Mouse (Mus musculus): ENCODE data around the gene Rhobtb1. TPM values are rescaled to one million over a fixed set of nuclear protein-coding genes. Genes with fewer than 3 reads are reported as not detected.

Gene Rhobtb1
- total RNA-seq, 2 experiments from 2014 or later: 192 to 202 TPM

DNA sequence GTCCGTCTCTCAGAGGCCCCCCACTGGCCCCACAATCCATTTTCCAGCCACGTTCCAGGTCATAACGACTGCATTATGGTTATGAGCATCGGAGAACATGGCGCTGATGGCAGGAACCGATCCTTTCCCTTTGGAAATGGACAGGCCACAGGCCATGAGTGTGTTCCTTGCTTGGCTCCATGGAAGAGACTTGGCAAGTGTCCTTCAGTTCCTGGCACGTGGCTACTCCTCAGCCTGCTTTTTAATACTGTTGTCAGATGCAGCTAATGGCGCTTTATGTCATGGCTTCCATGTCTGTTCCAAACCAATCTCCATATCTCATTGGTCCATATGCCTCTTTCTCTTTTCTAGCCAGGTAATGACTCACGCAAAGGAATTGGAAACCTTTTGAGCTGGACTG lies 86.5 kb downstream of the Rhobtb1 start:
- intact Hi-C loops (cut with DNase I): no loop called here
- no peak for DNase-seq

DNA sequence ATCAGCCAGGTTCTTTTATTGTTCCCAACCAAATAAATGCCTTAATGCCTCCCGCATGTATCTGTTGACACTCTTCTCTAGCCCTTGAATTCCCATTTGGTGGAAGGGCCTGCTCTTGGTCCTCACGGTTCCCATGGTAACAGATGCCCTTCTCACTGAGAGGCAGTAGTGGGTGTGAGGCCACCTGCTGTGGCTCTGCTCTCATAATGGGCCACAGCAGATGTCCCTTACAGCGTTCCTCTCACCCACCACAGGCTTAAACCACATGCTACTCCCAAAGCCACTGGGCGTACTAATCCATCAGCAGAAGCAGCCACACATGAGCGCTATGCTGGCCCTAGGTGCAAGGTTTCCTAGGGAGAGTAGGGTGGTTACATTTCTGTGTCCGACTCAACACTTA lies 87.1 kb downstream of the Rhobtb1 start:
- no peak for DNase-seq
- intact Hi-C loops (cut with DNase I): no loop called here

DNA sequence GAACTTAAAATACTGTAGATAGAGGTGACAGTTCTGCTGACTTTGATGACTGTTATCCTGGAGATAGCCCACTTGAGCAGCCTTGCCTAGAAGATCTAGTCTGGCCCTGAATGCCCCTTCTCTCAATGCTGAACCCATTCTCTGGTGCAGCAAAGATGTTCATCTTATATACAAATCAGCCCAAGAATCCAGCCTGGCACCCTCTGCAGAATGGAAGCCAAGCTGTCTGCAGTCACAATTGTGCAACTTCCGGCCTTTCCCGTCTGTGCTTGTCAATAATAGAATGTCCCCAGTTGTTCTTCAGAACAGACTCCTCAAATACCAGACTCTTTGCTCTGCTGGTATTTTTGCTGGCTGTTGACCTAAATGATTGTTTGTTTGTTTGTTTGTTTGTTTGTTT lies 89.3 kb downstream of the Rhobtb1 start:
- intact Hi-C loops (cut with DNase I): no loop called here
- peak; percentile 57 to 58 for DNase-seq

DNA sequence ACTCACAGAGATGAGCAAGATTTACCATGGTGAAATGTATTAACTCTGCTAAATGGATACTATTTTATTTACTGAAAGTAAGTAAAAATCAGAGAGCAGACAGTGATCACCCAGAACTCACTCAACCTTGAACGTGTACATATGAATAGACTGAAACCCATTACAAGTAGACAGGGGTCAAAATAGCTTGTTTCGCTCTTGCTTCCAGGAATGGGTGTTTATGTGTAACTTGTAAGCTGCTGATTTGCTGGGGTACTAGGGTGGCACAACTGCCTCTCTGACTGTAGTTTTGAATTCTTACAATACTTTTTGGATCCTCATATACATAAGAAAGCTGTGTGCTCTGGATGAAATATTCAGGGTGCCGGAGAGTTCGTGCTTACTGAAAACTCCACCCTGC lies 93.9 kb downstream of the Rhobtb1 start:
- no peak for DNase-seq
- intact Hi-C loops (cut with DNase I): no loop called here

DNA sequence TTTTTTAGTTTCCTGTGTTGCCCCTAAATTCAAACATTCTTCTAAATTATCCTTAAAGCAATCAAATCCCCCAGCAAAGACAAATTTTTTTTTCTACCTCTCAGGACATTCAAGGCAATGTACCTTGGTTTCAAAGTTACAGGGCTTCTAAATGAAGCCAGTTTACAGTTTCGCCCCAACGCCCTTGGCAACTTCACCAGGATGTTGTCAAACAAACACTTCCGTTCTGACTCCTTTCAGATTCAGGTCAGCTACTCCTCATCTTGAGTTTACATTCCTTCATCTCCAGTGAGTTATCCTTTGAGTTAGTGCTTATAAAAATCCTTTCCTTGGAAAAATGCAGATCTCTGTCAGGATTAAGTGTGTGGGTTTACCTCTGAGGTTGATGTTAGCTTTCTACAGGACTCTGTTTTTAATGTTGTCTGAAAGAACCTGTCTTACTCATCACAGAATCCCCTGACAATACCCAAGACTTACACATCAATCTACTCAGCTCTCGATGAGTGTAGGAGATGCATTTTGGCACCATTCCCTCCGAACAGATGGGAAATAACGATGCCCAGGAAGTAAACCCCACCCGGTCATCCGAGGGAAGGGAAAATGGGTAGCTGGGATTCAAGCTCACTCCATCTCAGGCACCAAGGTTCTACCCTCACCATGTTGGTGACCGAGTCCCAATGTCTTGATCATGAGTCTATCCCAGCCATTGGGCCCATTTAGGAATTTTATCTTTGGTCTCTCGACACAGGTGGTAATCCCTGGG lies 94.9 kb downstream of the Rhobtb1 start:
- no peak for DNase-seq
- intact Hi-C loops (cut with DNase I): no loop called here

GRCm38 (mm10) chr10:69246762-69247161 lies 95.5 kb downstream of the Rhobtb1 start:
- intact Hi-C loops (cut with DNase I): no loop called here

GRCm38 (mm10) chr10:69247311-69248033 lies 96.2 kb downstream of the Rhobtb1 start:
- intact Hi-C loops (cut with DNase I): no loop called here

More at GRCm38 (mm10) chr10:69246762-69247161, 95.5 kb downstream of the Rhobtb1 start:
- no peak for DNase-seq

DNA sequence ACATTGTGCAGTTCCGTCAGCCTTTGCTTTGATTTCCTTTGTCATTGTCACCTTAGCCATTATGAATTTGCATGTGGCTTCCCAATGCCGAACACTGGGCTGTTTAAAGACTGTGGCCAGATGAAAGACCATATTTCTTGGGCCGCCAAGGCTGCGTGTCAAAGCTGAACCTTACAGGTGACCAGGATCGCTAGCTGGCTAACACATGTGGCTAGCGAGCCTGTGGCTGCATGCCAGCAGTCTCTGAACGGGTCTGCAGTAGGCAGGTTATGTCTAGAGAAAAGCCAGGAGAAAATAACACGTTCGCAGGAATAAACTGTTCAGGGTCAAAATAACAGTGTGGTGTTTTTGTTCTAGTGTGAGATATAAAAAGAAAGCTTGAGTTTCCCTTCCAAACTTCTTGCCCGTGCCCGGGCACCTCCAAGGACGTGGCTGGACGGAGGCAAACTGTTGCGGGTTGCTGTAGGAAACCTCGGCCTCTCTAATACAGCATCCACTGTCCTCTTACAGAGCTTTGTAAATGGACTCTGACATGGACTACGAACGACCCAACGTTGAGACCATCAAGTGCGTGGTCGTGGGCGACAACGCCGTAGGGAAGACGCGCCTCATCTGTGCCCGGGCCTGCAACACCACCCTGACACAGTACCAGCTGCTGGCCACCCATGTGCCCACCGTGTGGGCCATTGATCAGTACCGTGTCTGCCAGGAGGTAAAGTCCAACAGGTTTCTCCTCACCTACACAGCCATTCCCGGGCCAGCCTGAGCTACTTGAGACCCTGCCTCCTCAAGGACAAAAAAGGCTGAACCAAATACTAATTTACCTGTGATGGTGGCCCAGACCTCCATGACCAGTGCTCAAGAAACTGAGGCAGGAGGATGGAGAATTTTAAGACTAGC lies 97.3 kb downstream of the Rhobtb1 start:
- DNase-seq: no peak
- intact Hi-C loops (cut with DNase I): no loop called here

More at GRCm38 (mm10) chr10:69247311-69248033, 96.2 kb downstream of the Rhobtb1 start:
- DNase-seq: no peak

GRCm38 (mm10) chr10:69251254-69251653 lies 100.0 kb downstream of the Rhobtb1 start:
- intact Hi-C loops (cut with DNase I): no loop called here
- DNase-seq: no peak

DNA sequence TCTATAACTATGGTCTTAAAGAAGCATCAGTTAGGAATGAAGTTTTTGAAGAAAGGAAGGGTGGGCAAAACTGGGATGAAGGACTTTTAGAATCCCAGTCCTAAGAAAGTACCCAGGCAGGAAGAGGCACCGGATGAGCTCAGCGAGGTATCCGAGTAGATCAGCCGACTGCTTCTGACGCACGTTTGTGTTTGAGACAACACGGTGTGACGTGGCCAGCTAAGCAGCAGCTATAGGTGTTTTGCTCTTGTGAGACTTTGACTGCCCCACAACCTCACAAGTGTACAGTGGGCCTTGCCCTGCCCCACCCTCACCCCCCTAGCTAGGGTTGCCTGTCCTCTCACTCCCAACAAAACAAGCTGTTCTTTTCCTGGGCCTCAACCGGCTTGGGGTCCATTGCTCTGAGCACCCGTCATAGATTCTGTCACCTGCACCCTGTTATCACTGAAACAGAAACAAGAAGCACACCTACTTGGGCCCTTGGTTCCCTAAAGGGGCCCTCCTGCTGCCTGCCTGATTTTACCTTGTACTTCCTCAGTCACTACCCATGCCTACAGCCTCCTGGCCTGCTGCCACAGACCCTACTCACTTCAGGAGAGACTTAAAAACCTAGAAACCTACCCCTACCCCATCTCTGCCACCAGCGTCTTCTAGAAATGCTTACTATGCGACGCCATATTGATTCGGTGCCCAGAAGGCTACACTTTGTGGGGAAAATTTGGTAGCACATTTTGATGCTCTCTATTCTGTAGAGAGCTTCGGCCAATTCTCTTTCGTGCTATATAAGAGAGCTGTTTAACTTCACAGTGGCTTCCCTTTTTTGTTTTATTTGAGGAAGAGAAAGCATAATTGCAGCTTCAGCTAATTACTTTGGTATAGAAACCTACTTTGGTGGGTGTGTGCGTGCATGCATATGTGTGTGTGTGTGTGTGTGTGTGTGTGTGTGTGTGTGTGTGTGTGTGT lies 101.2 kb downstream of the Rhobtb1 start:
- intact Hi-C loops (cut with DNase I): no loop called here
- no peak for DNase-seq

DNA sequence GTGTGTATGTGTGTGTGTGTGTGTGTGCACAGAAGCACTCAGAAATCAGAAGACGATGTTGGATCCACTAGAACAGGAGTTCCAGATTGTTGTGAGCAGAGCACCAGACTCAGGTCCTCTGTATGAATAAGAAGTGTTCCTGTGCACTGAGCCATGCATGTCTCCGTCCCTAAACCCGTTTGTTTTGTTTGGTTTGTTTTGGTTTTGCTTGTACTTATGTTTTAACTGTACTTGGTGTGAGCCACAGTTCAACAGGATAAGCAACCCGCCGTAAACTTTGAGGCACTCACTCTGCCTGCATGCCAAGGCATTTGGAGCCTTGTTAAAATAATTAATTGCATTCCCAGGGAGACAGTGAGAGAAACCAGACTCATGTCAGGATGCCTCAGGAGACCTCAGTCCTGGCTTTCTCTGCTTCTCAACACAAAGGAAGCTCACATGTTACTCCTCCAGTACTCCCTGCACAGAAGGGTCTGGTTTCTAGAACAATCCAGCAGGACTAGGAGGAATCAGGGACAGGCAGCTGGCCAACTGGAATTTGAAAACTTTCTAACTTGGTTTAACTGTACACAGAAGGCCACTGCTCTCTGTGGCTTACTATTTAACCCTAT lies 101.9 kb downstream of the Rhobtb1 start:
- intact Hi-C loops (cut with DNase I): no loop called here
- DNase-seq: peak in 1 of 2 experiments; percentile 43

- DNase-seq: no peak
- intact Hi-C loops (cut with DNase I): loop anchor here (2.0 kb wide), 1 partner anchor 53 kb away; no protein-coding TSS in a partner anchor
Measured at GRCm38 (mm10) chr10:69253686-69254080, 102.4 kb downstream of the Rhobtb1 start.

DNA sequence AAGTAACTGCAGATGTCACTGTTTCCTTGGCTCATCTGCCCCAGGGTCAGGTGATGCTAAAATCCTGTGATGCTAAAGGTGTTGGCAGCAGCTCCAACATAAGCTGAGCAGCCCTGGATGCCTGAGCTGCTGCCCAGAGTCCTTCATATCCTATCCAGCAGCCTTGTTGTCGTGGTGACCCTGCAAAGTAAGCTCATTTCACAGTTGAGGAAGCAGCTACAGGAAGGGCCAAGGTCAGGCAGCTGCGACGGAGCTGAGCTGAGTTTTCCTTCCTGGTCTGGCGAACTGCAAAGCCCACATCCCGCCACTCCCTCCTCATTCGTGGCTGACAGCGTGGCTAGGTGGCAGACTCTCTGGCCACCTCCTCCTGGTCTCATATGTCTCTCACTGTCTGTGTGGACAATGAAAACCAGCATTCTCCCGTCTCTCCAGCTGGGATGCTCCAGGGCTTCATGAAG lies 103.2 kb downstream of the Rhobtb1 start:
- intact Hi-C loops (cut with DNase I): loop anchor here (2.0 kb wide), 1 partner anchor 52 kb away; no protein-coding TSS in a partner anchor
- peak; percentile 64 to 65 for DNase-seq

GRCm38 (mm10) chr10:69255594-69255993 lies 104.4 kb downstream of the Rhobtb1 start:
- DNase-seq: no peak
- intact Hi-C loops (cut with DNase I): loop anchor here (2.0 kb wide), 1 partner anchor 51 kb away; no protein-coding TSS in a partner anchor

- intact Hi-C loops (cut with DNase I): loop anchor here (2.0 kb wide), 1 partner anchor 45 kb away; the partner anchor contains the start of gene A930033H14Rik
Measured at GRCm38 (mm10) chr10:69257592-69258133, 106.4 kb downstream of the Rhobtb1 start.

GRCm38 (mm10) chr10:69258588-69258987 lies 107.4 kb downstream of the Rhobtb1 start:
- peak; percentile 54 to 60 for DNase-seq
- intact Hi-C loops (cut with DNase I): loop anchor here (2.0 kb wide), 1 partner anchor 46 kb away; the partner anchor contains the start of gene A930033H14Rik

More at GRCm38 (mm10) chr10:69257592-69258133, 106.4 kb downstream of the Rhobtb1 start:
- no peak for DNase-seq

DNA sequence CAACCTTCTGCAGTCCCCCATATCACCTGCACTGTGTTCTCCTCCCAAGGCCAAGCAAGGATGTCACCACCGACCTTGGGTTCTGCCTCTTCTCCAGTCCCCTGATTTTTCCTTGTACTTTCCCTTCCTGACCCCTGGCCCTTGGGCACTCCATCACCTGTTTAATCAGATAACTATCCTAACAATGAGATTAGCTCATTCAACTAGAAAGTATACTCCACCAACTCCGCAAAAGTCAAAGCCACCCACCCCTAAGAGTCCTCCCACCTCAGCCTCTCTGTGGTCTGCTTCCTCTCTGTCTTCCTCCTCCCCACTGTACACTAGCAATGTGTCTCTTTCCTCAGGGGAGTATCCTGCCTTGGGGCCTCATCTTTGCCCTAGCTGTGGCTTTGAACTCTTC lies 107.9 kb downstream of the Rhobtb1 start:
- DNase-seq: no peak
- intact Hi-C loops (cut with DNase I): loop anchor here (2.0 kb wide), 1 partner anchor 46 kb away; the partner anchor contains the start of gene A930033H14Rik

GRCm38 (mm10) chr10:69259929-69260328 lies 108.7 kb downstream of the Rhobtb1 start:
- intact Hi-C loops (cut with DNase I): loop anchor here (2.0 kb wide), 1 partner anchor 47 kb away; the partner anchor contains the start of gene A930033H14Rik
- DNase-seq: no peak

Data from heart, postnatal 36 days (tissue).